Mouse (Mus musculus) embryo, embryonic 11.5 days (tissue): ENCODE measurements around the gene Ccnh.
"Not testable (repeated sequence)": the region's sequence is repeated elsewhere in the genome, so short reads cannot be mapped to it uniquely, and the experiment has no call there.

Source experiments
- DNase-seq: peaks from one replicate; pipeline ENCODE4 v3.0.0-alpha.2; 2012; ENCODE audit warnings: low read depth, low spot score

Gene Ccnh

GRCm38 (mm10) chr13:85188903-85189643 is at the start of gene Ccnh:
Gene Ccnh, plus strand, starts transcription at chr13:85189408.
- peak; percentile 83 for DNase-seq

- DNase-seq = not testable (repeated sequence)
These were observed 45.8 kb upstream of the Ccnh start for GRCm38 (mm10) chr13:85143361-85143760.

- no peak for DNase-seq
These were observed 42.7 kb upstream of the Ccnh start for GRCm38 (mm10) chr13:85146471-85146870.

GRCm38 (mm10) chr13:85154746-85155145 is 34.5 kb upstream of the Ccnh start:
- DNase-seq = no peak

GRCm38 (mm10) chr13:85159971-85160370 is 29.2 kb upstream of the Ccnh start:
- DNase-seq = no peak

- DNase-seq = no peak
These were observed 24.6 kb upstream of the Ccnh start for GRCm38 (mm10) chr13:85164512-85165124.

GRCm38 (mm10) chr13:85189644-85190121 is 475 bp downstream of the Ccnh start:
- DNase-seq = no peak

- no peak for DNase-seq
These were observed 2.0 kb downstream of the Ccnh start for GRCm38 (mm10) chr13:85191253-85191652.

GRCm38 (mm10) chr13:85207493-85207892 is 18.3 kb downstream of the Ccnh start:
- DNase-seq = no peak

GRCm38 (mm10) chr13:85208656-85209055 is 19.4 kb downstream of the Ccnh start:
- no peak for DNase-seq

- no peak for DNase-seq
These were observed 21.1 kb downstream of the Ccnh start for GRCm38 (mm10) chr13:85210353-85210752.

- DNase-seq = no peak
These were observed 29.4 kb downstream of the Ccnh start for GRCm38 (mm10) chr13:85218656-85219055.

GRCm38 (mm10) chr13:85238760-85239159 is 49.6 kb downstream of the Ccnh start:
- no peak for DNase-seq
